Mouse (Mus musculus): ENCODE measurements at regions not wholly inside any gene's neighbourhood (a gene's known extent, or its start where the extent isn't known, plus 50 kb on each side); places are given as distances from the start of the nearest gene placed in this dataset.

DNA sequence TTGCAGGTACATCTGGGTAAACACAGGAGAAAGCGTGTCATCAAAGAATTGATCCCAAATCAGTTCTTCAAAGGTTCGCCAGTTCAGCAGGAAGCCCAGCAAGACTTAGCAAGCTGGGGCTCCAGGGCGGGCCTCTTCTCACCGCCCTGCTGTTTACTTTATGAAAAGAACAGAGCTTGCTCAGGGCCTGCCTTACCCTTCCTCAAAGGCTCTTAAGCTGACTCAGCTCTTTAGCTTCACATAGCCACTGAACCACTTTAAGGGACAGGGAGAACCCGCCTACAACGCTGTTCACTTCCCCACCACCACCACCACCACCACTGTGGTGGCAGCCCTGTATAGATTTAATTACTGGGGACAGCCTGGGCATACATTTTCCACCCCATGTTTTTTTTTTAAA, 148.5 kb downstream of the Clic5 start:
- no peak for DNase-seq

DNA sequence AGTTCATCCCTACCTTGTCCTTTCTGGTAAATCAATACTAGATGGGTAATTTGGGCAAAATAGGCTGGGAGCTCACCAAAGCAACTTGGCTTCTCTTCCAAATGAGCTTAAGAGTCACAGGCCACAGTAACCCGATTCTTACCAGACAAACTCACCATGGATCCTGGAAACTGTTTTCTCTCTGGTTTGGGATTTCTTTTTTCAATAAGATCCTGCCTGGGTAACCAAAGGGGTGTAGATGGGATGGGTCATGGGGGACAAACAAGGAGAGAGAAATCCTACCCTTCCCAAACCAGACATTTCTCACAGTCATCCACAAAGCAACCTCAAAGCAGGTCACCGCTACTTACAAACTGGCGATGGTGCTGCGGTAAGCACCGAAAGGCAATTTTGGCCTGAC, 148.9 kb downstream of the Clic5 start:
- DNase-seq, result no peak

DNA sequence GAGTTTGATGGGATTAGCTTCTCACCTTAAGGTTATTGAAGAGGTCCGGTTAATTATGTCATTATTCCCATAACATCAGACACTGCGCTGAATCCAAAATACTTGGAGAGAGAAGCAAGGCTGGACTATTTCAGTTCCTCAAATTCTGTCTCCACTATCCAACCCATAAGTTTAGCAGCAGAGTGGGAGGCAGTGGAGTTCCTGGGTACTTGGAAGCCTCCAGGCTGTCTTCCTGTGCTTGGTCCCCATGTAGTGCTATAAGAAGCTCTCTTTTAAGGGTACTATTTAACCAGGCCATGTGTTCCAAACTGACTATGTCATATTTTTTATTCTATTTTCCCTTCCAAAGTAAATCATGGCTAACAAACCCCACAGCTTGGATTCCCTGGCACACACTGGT, 156.2 kb downstream of the Clic5 start:
- DNase-seq, result no peak

DNA sequence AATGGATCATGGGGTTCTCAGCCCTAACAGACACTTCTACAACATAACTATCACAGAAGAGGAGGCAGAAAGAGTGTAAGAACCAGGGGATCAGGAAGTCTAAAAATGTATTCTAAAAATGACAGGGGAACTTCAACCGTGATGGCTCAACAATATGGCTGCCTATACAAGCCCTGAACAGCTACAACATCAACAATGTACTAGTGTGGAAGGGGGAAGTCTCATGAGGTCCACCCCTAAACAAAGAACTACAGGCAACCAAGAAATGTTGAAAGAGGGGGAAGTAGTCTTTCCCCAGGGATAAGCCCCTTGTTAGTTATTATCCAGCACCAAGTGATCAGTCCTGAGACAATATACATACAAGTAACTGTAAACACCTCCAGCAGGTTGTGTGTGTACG, 157.0 kb downstream of the Clic5 start:
- DNase-seq, result no peak

DNA sequence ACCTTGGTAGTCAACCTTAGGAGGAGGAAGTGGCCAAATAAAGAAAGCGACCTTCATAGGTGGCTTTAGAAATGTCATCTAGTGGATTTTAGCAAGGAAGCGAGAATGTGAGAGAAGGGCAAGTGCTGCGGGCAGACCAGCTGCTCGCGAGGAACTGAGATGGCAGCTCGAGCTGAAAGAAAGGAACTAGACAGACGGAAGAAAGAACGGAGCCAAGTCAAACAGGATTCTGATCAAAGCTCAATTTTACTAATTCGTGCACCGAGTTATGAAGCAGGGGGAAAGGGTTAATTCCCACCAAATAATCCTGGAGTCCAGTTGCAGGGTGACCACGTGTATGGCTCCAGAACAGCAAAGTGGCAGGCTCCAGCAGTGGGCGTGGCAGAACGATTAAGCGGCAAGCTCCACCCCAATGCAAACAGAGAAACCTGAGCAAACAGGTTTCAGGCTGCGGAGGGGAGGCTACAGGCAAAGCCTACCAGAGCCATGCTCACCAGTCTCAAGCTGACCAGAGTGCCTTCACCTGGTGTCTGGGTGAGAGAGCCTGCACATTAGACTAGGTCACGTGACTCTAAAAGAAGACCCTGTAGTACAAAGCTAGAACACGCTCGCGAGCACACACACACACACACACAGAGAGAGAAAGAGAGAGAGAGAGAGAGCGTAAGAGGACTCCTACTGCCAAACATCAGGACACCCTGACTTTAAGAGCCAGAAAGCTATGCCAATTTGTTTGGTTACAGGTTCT, 162.0 kb downstream of the Clic5 start:
- DNase-seq, result no peak

DNA sequence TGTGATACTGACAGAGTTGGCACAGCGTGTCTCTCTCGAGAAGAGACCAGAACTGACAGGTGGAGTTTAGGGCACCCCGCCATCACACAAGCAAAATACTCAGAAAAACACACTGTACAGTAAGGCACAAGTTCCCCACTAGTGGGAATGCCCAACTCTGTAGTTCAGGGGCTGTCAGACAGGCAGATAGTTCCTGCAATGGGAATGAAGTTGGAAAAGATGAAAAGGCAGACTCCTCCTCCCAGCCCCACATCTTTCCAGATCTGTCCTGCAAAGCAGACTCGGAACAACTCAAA, 162.5 kb downstream of the Clic5 start:
- DNase-seq, result no peak

DNA sequence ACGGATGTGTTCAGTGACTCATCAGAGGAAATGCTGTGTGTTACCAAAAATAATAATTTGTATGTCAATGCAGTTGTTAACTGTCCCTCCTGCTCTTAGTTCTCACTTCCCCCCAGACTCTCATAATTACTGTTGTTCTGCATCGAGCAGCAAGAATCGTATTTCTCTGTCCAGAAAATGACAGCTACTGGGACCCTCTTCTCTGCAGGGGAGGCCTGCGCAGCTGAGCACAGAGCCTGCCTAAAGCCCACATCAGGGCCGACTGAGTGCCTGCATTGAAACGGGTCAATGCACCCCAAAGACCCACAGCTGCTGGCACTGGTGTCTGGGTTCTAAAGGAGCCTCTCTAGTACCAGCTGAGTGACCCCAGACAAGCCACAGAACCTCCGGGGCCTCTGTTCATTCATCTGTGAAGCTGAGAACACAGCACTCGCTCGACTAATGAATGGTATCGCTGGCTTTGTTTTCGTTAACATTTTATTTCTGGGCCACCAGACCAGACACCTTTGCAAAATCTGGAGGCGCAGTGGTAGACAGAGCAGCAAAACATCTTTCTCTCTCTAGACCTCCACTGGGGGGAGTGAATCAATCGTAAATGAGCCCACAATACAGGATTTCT, 163.2 kb downstream of the Clic5 start:
- DNase-seq, result no peak

DNA sequence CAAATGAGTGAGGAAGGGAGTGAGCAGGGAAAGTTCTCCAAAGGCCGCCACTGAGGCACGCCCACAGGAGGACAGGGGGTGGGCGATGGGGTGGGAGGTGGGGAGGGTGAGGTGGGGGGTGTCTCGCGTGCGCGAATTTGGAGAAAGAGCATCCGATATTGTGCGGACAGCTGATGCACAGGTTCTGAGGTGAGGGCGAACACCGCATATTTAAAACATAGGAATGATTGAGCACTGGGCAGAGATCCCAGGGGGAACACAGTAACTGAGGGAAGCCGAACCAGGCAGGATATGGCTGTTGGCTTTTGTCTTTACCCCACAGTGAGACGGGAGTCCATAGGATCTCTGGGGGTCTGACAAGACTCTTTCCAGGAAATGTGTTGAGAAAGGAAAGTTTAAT, 163.8 kb downstream of the Clic5 start:
- no peak for DNase-seq

DNA sequence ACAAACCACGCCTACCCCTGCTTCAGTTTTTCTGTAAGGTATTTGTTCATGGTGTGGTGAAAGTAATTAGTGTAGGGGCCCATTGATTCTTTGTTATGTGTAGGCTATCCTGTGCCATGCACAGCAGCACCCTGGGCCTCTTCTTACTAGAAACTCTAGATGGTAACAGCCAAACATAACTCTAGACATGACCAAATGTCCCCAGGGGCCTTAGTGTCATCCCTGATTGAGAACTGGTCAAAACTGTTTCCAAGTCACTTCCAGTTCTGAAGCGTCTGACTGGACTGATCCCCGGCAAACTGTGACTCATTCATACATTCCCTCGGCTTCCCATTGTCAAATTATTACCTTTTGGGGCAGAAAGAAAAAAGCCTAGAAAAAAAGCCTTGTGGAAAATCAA, 174.7 kb downstream of the Clic5 start:
- no peak for DNase-seq

DNA sequence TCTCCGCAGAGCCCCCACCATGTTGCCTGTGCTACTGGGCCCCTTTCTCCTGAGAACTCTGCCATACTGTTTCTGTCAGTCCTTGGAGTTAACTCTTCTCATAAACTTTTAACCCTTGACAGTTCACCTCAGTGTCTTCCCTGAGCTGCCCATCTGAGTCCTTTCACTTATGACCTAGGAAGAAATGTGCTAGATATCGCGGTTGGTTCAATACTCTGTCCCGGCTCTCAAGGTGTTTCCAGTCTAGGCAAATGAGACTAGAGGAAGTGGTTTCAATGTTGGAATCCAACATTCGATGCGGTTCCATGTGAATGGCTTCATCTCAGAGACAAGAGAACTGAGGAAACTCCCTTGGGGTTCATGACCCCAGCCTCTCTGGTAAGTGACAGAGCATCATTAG, 176.1 kb downstream of the Clic5 start:
- no peak for DNase-seq

DNA sequence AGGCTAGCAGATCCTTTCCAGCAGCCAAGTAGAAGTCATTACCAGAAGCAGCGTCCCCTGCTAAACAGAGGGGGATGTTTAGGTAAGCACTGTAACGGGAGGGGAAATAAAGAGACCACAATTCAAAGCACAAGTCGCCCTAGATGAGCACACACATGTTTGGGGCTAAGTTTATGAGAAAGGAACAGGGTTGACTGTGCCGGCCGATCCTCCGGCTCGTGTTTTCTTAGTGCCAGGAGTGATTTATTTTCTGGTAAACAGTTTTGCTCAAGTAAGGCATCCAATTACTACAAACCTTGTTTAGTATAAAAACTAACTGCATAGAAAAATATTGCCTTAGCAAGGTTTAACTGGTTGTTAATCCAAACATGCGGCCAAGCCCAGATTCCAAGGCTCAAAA, 178.1 kb downstream of the Clic5 start:
- no peak for DNase-seq

DNA sequence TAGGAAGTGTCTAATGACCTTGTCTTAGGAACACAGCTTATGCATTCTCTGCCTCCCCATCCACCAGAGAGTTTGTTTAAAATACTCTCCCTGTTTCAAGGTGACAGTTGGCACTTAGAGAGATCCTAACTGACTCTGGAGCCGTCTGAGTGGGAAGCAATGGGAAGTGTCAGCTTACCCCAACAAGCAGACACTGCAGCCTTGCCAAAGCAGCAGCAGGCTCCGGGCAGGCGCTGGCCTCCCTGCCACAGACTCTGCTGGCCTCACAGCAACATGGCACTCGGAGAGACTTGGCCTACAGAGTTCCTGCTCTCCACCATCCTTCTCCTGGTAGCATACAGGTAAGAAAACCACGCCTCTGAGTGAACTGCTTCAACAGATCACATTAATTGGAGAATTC, 179.2 kb downstream of the Clic5 start:
- DNase-seq, result no peak

DNA sequence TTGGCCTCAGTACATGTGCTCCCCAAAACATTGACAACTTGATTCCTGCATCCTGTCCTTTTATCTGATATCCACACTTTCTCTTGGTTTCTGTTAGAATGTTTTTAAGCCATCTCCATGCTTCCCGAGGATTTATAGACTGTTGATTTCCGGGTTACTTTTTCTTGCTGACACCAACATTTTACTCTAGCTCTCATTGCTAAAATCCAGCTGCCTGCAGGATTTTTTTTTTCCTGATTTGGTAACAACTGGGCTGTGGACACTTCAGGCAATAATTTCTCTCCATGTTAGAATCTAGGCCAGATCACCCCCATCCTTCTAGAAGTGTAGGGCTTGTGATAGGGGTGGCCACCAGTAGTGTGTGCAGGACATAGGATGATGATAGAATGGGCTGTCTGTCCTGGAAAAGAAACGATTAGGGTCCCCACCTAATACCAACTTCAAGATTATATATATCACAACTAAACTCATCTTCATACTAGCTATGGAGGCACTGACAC, 182.6 kb downstream of the Clic5 start:
- no peak for DNase-seq

DNA sequence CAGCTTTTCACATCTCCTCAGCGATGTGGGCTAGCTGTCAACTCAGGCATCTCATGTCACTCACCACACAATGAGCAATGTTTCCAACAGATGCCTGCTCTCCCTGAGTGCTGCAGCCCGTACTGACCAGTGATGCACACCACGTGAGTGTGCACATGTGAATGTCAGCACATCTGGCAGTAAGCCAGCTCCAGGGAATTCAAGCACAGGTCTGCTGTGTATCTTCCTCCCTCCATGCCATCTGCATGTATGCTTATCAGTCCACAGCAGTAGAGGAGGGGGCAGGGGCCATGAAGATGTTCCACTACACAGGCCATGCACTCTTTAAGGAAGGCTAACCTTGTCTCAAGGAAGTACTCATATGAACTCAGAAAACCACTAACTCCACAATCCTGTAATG, 183.2 kb downstream of the Clic5 start:
- DNase-seq, result no peak

DNA sequence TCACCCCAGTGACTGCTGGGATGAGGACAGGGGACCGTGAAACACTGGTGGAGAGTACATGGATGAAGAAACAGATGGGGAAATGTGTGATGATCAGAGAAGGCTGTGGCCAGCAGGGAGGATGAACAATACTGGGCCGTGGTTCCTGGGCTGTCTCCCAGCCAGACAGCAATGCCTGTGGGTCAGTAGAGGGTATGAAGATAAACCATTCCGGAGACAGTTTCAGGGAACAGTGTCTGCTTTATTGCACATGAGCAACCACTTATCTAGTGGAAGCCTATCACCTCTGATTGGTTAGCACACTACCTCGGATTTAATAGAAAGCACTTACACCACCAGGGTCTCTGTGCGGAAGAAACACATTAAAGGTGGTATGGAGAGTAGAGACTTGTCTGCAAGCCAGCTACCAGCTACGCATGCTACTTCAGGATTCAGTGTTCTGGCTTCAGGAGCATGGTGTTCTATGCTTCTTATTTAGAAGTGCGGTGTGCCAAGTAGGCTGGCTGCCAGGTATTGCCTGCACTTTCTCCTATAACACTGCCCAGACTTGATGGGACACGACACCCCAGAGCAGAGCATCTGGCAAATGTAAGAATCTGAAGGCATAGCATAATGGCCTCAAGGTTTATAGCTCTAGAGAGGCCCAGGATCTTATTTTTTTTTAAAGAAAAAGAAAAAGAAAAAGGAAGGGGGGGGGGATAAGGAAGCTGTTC, 185.5 kb downstream of the Clic5 start:
- DNase-seq, result no peak

DNA sequence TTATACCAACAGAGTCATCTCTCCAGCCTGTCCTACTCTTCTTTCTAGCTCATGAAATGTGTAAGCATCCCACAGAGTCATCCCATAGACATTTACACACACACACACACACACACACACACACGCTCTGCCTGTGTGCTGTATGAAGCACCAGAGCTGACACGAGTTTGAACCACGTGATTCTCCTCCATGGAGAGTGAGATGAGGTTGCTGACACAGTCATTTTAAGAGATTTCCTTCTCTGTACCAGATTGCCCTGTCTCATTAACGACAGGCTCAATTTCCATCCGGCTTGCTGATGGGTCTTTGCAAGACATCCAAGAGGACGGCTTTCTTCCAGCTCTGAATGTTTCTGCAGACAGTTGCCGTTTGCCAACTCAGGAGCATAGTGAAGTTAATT, 190.0 kb downstream of the Clic5 start:
- DNase-seq, result no peak

DNA sequence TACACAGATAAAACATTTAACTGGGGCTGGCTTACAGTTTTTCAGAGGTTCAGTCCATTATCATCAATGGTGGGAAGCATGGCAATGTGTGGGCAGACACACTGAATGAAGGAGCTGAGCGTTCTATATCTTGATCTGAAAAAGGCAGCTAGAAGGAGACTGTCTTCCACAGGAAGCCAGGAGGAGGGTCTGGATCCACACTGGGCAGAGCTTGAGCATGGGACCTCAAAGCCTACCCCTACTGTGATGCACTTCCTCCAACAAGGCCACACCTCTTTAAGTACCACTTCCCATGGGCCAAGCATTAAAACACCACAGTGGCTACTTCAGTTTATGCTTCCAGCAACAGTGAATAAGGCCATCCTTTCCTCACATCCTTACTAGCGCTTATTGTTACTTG, 200.5 kb downstream of the Clic5 start:
- no peak for DNase-seq

DNA sequence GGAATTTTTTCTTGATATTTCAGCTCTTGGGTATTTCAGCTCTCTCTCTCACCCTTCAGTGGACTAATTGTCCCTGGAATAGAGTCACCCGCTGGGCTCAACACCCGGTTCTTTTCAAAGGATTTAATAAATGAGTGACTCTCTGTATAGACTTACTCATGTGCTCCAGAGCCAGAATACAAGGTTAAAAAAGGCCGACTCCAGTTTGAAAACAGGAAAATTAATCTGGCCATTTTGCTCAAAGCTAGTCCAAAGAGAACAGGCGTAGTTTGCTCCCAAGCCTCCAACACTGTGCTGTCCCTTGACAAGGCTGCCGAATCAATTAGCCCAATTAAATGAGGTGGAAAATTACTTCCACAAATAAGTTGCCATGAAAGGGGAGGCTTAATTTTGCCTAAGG, 209.4 kb downstream of the Clic5 start:
- no peak for DNase-seq

DNA sequence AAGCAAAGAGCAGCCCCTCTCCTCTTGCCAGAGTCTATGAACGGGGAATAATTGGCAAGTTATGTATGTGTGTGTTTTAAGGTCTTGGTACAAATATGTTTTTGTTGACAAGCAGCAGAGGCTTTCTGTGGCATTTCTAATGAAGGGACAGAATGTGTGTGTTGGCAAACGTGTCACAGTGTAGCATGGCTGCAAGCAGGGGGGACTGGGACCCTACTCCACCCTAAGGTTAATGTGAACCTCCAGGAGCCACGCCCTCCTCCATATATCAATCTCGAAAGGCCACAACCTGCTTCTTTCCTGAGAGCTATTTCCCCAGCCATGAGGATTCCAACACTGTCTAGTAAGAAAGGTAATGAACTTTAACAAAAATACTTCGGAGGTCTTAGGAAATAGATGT, 209.8 kb downstream of the Clic5 start:
- DNase-seq, result no peak

DNA sequence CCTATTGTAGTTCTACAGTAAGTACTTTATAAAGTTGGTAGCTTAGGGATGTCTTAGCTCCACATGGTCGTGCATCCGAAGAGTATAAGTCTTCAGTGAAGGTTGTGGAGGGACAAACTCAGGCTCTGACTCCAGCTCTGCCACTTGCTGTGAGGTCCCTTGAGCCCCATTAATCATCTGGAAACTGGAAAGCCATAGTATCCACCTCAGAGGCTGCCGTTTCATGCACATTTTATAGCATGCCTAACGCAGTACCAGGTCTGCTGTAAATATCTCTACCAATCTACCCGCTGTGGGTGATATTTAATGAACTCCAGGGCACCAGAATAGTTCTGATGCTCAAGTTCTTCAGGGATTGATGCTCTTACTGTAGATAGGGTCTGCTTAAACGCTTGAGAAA, 216.5 kb downstream of the Clic5 start:
- DNase-seq, result no peak

DNA sequence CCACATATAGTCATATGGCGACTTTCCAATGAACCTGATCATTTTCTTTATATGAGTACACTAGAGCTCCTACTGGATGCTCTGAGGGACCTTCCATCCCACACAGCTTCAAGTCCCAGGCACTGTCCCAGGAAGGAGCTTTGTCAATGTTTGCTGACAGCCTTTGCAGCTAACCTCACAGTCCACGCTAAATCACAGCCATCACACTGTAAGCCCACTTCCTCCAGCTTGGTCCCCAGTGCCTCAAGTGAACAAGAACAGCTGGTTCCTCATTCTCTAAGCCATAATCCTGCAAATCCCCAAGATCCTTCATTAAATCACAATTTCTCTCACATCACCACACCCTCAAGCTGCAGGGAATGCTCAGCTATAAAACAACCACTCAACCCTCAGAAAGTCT, 222.6 kb downstream of the Clic5 start:
- DNase-seq, result no peak

DNA sequence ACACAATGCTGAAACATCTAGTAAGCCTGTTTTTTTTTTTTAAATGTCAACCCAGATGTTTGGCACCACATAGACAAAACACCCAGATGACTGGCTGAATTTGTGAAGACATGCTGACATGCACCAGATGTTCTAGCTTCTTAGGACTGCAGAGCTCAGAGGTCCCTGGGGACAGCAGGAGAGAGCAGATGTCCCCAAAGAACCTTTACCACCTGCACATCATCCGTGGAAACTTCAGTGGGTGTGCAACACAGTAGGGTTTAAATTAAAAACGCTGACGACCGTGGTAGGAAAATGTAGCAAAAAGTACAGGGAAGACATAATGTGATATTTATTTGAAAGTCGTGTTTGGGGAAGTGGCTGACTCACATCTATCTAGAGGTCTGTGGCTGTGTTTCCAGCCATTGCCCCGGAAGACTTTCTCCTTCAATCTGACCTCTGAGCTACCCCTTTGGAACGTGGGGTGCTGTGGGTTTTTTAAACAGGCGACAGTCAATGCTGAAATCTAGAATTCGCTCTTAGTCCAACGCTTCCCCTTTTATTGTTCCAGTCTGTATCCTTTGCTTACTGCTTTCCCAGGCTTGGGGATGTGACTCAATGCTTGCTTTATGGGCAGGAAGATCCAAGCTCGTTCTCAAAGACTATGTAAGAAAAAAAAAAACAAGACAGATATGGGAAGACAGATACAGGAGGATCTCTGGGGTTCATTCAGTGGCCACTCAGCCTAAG, 230.5 kb downstream of the Clic5 start:
- no peak for DNase-seq

DNA sequence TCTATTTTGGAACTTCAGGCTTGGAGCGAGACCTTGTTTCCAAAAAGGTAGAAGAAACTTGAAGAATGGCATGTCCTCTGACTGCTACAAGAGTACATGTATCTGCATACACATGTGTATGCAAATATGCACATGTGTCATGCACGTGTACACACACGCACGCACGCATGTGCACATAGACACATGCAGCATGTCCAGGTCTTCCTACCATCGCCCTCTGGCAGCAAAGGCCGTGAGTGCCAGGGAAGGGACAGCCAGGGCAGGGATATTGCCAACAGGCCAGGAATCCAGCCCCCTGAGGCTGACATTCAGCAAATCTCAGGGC, 231.0 kb downstream of the Clic5 start:
- no peak for DNase-seq

Measured in thymus, postnatal 14 days (tissue).